Mouse (Mus musculus) adrenal gland, postnatal 10 days (tissue): Measurements from ENCODE around the gene Lrrc1. TPM values are rescaled to one million over a fixed set of nuclear protein-coding genes. Genes with fewer than 3 reads are reported as not detected.

ENCODE experiments used
- DNase-seq: peaks from one replicate; pipeline ENCODE4 v3.0.0; 2021; ENCODE audit warnings: mixed read lengths
- total RNA-seq, 2 experiments: library from RNA; stranded (reverse); gene quantifications; 2 replicates each; pipeline ENCODE4 v1.2.3; 2021

Gene Lrrc1
- total RNA-seq, 2 experiments from 2014 or later, result 10.8 to 14.6 TPM

DNA sequence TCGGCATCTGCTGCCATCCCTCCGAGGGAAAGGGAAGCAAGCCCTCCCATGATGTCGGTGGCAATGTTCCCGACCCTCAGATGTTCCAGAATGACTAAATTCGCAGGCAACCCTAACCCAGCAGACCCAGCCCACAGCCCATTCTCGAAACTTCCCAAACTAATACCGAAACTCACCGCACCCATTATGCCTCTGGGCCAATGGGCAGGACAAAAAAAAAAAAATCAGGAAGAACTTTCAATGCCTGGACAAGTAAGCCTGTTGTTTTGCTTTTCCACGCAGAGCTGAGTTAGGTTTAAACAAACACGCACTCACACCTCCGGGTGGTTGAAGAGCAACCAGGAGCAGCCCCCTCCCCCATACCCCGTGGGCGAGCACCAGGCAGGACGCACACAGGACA, 118.6 kb downstream of the Lrrc1 start:
- no peak for DNase-seq

DNA sequence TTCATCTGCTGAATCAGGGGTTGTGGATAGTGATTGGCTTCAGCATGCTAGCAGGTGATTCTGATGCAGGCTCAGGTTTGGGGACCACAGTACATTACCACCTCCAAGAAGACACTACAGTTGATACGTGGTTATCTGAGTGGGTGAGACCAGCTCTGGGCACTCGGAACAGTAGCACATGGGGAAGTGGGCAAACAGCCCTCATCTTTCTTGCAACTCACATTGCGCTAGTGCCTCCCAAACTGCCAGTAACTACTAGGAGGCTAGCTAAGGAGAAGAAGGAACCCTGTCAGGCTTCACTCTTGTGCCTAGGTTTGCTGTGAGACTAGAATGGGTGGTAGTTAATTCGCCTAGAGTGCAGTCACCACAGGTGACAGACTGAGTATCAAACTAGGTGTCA, 119.1 kb downstream of the Lrrc1 start:
- no peak for DNase-seq

GRCm38 (mm10) chr9:77420200-77420585, 124.5 kb downstream of the Lrrc1 start:
- no peak for DNase-seq

- DNase-seq, result no peak
These were observed 125.0 kb downstream of the Lrrc1 start for GRCm38 (mm10) chr9:77419501-77420199.

GRCm38 (mm10) chr9:77418800-77419199, 125.9 kb downstream of the Lrrc1 start:
- no peak for DNase-seq

DNA sequence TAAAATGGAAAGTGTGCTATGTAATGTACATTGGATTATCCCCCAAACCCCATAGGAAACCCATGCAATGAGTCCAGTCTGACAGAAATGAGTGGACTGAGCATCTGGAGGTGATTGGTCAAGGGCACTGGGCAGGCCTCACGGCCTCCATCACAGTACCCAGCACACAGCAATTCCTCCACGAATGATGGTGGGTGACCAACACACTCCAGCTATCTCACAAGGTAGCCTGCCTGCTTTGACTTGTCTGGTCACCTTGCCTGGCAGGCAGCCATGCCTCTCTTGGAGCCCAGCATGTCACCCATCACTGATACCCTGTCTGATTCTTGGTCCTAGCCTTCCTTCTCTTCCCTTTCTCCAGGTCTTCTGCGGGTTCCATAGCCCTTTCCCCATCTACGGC, 128.2 kb downstream of the Lrrc1 start:
- no peak for DNase-seq

DNA sequence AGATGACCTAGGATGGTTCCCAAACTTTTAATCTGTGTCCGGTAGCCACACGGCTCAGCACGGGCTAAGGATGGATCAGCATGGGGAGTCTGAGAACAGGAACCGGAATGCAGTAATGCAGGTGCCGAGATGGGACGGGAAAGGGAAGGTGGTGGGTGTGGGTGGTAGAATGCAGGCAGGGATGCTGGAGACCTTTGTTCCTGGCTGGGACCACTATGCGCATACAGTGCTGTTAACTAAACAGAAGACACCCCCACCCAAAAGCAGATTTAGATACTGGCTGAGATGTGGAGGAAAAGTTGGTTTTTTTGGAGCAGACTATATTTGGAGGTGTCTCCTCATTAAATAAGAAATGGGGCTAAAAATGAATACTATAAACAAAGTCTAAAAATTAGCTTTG, 128.7 kb downstream of the Lrrc1 start:
- no peak for DNase-seq

- no peak for DNase-seq
These were observed 132.7 kb downstream of the Lrrc1 start for GRCm38 (mm10) chr9:77411830-77412425.

GRCm38 (mm10) chr9:77410968-77411367, 133.7 kb downstream of the Lrrc1 start:
- DNase-seq, result no peak

- no peak for DNase-seq
These were observed 134.1 kb downstream of the Lrrc1 start for GRCm38 (mm10) chr9:77410524-77410923.

DNA sequence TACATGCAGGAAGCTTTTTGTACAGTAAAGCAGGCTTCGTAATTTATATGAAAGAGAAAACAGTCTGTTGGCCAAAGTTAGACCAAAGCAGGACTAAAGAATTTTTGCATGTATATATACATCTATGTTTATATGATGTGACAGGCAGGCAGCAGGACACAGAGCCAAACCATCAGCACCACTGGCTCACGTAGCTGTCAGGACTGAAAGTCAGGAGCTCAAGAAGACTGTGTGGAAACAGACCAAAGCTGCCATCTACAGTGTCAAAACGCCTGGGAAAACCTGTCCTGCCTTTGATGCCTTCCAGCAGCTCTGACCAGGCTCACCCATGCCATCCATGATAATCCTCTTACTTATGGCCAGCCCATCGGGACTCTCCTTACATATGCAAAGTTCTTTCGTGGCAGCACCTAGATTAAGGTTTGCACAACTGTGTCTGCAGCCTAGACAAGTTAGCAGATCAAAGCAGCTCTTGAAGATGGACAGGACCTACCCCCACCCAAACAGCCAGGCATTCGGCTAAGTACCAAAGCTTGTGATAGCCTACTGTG, 136.5 kb downstream of the Lrrc1 start:
- no peak for DNase-seq

- DNase-seq, result peak; percentile 64
These were observed 137.8 kb downstream of the Lrrc1 start for GRCm38 (mm10) chr9:77406906-77407305.

- no peak for DNase-seq
These were observed 140.2 kb downstream of the Lrrc1 start for GRCm38 (mm10) chr9:77404458-77404857.

DNA sequence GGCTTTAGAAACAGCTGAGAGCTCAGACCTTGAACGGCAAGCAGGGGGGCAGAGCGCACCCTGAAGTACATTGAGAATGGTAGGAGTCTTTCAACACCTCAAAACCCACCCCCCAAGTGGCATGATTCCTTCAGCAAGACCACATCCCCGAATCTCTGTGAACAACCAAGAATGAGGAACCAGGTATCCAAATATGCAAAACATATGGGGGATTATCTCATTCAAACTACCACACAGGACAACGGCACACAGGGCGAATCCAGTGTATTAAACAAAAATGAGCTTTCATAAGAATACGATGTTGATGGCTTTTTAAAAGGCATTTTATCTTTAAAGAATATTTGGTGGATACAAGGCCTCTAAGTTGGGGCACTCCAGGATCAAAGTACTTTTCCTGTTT, 140.7 kb downstream of the Lrrc1 start:
- no peak for DNase-seq

- DNase-seq, result no peak
These were observed 141.7 kb downstream of the Lrrc1 start for GRCm38 (mm10) chr9:77402971-77403370.

GRCm38 (mm10) chr9:77399801-77400200, 144.9 kb downstream of the Lrrc1 start:
- DNase-seq, result no peak

- no peak for DNase-seq
These were observed 145.6 kb downstream of the Lrrc1 start for GRCm38 (mm10) chr9:77398856-77399631.

- DNase-seq, result no peak
These were observed 147.6 kb downstream of the Lrrc1 start for GRCm38 (mm10) chr9:77397027-77397426.

DNA sequence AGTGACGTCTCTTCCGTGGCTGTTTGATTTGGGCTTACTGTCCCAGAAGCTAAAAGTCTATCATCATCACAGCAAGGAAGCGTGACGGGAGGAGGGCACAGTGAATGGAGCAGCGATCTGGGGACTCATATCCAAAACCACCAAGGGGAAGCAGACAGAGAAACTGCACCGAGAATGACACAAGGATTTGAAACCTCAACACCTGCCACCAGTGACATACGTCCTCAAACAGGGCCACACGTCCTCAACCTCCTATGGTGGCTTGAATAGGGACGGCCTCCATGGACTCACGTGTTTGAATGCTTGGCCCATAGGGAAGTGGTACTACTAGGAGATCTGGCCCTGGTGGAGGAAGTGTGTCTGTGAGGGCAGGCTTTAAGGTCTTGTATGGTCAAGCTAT, 153.4 kb downstream of the Lrrc1 start:
- no peak for DNase-seq

DNA sequence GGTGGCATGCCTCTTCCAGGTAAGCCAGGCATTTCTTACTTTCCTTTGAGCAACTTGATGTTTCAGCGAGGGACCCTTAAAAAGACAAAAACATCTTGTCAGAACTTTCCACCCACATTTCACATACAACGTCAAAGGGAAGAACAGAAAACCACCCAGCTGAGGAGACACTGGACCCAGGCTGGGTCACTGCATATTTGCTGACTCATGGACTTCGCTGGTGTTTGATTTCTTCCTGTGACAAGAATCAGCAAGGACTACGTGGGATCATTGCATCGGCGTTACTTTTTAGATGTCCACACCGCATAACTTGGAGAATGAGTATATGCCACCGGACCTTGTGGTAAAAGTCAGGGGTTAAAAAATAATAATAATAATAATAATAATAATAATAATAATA, 155.7 kb downstream of the Lrrc1 start:
- no peak for DNase-seq

GRCm38 (mm10) chr9:77386751-77387150, 157.9 kb downstream of the Lrrc1 start:
- DNase-seq, result no peak

GRCm38 (mm10) chr9:77385611-77386010, 159.1 kb downstream of the Lrrc1 start:
- DNase-seq, result no peak

DNA sequence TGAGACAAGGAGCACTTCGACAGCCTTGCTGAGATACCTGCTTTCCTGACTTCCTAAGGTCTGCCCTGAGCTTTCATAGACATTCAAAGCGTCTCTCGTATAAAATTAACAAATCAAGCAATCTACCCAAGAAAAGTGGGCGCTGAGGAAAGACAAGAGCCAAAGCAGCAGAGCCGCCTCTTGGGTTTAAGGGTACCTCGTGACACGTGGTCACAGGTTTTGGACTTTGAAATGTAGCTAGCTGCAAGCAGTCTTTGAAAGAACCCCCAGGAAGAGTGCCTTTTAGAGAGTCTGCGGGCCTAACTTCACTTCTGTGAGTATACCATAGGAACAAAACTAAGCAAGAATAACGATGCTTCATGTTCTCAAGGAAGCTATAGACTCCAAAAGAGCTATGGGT, 160.0 kb downstream of the Lrrc1 start:
- DNase-seq, result no peak
